Mouse (Mus musculus) spleen, adult 12 weeks (tissue): ENCODE data around the gene Trpm4.

ENCODE experiments used
- DNase-seq: peaks from one replicate; pipeline ENCODE4 v3.0.0; 2022; ENCODE audit warnings: low spot score

Trpm4 gene

DNA sequence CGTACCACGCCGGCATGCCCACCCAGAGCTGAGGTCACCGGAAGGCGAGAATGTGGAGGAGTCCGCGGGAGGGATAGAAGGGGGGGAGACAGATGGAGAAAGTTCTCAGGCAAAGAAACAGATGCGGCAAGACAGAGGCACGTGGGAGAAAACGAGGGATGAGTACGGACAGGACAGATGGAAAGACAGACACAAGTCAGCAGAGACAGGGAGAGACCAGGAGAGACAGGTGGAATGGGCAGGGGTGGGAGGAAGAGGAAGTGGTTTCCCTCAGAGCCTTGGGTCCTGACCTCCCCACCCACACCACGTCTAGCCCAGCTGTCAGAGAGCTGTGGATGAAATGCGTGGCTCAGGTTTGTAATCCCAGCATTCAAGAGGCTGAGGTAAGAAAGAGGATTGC, 13.3 kb upstream of the Trpm4 start:
- no peak for DNase-seq

DNA sequence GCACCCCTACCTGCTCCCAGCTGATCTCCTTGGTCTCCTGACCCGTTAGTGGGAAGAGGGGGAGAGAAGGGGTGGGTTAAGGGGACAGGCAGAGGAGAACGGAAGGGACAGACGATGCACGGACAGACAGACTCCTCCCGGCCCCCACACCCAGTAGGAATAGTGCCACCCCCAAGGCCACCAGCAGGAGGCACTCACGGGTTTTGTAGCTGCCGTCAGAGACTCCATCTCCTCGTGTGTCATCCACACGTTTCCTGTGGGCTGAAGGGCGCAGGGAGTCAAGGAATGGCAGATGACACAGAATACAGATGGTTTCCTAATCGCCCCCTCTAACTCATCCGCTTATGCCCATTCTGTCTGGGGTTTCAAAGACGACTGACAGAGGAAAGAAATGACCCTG, 10.0 kb upstream of the Trpm4 start:
- no peak for DNase-seq

DNA sequence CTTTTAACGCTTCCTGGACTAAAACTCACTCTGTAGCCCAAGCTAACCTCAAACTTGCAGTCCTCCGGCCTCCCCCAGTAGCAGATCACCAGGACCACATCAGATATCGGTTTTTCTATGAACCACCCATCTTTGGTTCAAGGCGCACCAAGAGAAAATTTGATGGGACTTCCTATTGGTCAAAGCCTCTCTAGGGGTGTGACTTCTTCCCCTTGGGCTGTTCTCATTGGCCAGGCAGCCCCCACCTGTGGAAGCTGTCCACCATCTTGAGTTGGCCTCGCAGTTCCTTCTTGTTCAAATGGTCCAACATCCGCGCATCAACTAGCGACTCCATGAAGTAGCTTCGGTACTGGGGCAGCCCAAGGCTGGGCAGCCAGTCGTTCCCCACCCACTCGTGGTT, 8.5 kb upstream of the Trpm4 start:
- no peak for DNase-seq

DNA sequence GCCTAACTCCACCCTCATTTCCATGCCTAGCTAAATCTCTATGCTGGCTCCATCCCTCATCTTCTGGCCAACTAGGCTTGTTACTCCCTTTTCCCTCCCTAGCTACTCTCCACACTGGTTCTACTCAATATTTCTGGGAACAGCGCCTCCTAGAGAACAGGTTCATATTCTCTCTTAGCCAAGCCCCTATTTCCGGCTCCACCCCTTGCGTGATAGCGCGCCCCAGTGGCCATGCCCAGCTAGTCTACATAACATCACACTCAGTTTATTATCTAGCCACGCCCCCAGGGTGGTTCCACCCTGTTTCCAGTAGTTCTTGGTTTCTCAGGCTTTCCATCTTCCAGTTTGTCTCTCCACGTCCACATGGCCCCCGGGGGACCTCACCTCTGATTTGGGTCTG, 7.7 kb upstream of the Trpm4 start:
- peak; percentile 66 for DNase-seq

DNA sequence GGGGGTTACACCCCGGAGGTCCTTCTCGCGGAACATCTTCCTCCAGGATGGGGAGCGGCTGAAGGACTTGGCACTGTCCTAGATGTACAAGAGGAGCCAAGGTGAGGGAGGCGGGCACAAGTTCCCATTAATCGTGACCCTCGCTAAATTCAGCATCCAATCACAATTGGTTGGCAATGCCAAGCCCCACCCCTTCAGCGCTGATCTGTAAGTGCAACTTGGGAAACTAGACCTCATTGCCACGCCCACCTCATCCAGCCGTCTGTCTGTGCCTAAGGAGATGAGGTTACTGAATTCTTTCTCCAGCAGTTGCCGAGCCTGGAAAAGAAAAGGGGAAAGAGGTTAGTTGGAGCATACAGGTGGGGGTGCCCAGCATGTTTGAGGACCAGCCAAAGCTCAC, 7.1 kb upstream of the Trpm4 start:
- no peak for DNase-seq

DNA sequence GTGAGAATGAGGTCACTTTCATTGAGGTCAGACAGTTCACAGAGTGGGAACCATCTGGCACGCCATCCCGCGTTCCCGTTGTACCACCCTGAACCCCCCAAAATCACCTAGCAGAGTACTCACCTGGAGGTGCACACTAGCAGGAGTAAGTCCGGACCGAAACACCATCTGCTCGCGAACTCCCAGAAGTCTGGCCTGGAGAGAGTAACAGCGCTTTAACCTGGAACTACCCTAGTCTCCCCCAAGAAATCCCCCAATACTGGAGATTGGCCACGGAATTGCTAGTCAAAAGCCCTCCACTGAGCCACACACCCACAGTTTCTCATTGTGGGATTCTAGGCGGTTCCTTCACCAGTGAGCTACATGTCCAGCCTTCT, 6.5 kb upstream of the Trpm4 start:
- no peak for DNase-seq

DNA sequence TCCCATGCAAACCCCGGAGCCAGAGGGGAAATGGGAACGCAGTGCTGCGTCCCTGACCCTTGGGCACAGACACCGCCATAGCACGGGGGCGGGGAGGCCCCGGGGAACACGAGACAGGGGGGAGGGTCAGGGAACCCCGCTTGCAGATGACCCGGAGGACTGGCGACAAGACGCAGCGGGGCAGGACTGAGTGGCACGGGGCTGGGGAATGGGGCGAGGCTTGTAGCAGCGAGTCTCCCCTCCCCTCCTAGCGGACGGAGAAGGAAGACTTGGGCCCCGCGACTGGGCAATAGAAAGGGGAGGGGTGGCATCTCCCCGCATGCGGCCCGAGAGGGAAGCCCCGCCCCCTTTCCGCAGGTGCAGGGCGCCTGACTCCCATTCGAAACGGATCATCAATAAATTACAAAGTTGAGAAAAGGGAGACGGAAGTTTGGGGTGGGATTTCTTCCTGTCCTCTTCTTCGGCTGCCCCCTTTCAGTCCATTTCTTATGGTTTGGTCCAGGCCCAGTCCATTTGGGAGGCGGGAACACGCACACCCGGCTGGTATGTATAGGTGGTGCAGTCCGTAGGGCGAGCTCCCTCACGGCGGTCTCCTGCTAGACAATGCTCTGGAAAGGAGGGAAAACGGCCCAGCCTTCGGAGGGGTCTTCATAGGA, 6.0 kb upstream of the Trpm4 start:
- DNase-seq: no peak

DNA sequence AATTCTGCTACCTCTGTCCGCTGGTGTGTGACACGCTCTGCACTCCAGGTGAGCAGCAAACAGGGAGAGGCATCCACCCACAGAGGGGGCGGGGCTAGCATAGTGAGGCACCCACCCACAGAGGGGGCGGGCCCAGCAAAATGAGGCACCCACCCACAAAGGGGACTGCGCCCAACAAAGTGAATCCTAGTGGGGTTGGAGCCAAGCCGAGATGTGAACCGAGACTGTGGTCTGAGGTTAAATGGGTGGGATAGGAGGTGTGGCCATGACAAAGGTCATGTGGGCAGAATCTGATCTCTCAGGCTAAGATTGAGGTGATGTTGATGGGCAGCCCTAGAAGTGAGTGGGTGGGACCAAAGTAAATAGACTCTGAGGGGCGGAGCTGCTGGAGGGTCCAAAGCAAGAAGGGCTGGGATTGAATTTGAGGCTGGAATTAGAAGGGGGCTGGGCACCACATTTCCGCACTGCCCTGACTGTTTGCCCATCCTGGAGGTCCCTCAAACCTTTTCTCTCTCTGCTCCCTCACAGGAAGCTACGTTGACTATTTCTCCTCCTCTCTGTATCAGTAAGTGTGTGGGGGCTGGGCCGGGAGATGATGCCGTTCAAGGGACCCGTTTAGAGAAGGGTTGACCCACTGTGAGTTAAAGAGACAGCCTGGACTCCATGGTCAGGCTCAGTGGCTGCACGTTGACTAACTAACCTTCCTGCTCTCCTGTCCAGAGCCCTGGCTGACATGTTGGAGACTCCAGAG, 4.8 kb upstream of the Trpm4 start:
- no peak for DNase-seq

DNA sequence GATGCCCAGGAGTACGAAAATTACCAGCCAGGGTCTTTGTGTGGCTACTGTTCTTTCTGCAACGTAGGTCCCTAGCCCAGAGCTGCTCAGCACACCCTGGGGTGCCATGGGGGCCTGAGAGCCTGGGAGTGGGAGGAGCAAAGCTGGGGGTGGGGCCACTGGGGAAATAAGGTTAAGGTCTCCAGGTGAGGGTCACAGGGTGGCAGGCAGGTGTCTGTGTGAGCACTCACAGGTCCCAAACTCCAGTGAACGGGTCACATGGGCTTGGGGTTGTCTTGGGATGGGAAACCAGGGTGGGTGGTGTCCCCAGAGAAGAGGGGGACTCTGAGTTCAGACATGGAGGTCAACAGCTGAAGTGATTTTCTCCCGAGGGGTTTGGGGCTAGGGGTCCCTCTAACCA, 3.9 kb upstream of the Trpm4 start:
- DNase-seq: no peak

DNA sequence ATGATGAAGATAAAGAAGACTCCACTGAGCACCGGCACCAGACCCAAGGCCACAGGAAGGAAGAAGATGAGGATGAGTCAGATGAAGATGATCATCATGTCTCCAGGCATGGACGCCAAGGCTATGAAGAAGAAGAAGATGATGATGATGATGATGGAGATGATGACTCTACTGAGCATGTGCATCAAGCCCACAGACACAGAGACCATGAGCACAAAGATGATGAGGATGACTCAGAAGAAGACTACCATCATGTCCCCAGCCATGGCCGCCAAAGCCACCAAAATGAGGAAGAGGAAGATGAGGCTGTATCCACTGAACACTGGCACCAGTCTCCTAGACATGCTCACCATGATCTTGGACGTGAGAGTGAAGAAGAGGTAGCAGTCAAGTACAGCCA, 2.7 kb upstream of the Trpm4 start:
- DNase-seq: no peak

DNA sequence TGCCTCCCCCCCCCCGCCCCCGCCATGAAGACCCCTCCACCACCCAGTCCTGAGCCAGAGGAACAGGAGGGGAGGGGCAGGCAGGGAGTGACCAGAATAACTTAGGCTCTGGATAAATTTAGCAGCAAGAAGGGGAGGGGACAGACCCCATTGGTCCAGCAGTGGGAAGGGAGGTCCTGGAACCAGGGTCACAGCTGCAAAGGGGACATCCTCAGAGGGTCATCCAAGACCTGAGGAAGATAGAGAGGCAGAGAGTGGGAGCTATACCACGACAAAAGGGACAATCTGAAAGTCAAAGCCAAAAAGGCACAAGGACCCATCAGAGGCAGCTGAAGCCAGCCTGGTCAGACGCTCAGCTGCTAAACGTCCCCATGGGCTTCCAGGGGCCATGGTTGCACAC, 1.5 kb upstream of the Trpm4 start, which contains the start of gene Hrc:
Gene Hrc, plus strand, starts transcription at position 235 of the 400 bp plus-strand sequence.
- DNase-seq: no peak

DNA sequence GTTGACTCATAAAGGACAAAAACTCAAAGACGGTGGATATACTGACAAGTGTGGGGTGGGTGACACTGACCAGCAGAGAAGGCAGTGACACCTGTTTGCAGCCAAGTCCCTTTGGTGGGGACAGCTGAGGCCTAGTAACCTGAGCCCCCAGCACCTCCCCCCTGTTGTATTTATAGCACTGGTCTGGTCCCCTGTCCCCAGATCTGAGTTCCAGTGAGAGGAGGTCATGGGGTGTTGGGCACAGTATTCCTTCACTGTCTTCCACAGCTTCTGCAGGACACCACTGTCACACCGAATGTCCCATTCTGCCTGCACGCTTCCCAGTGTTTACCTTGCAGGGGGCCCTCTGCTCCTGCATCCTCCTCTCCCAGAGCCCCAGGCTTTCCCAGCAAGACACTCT, 1.0 kb upstream of the Trpm4 start:
- no peak for DNase-seq

DNA sequence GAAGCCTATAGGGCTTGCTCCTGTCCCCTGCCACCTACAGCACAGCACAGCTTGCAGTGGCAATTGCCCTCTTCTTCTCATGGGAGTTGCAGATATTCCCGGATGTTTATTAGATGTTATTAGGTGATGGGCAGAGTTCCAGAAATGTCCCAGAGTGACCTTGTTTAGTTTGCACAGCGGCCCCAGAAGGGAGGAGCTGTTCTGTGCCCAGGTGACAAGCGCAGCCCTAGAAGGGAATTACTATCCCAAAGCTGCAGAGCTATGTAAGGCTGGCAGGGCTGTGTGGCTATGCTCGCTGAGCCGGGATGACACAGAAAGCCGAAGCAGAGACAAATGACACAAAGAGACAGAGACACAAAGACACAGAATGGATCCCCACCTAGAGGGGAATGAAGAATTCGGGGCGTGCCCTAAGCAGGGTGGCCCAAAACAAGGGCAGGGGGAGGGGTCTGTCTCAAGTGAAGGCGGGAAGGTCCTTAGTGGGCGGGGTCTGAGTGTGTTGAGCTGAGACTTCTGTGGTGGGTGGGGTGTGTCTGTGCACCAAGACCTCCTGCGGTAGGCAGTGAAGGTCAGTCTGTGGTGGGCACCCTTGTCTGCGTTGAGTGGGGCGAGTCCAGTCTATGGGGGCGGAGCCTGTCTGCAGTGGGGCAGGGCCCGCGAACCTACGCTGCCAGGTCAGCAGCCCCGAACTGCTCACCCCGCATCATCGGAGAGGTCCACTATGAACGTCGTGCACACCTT, 725 bp downstream of the Trpm4 start:
- DNase-seq: no peak

DNA sequence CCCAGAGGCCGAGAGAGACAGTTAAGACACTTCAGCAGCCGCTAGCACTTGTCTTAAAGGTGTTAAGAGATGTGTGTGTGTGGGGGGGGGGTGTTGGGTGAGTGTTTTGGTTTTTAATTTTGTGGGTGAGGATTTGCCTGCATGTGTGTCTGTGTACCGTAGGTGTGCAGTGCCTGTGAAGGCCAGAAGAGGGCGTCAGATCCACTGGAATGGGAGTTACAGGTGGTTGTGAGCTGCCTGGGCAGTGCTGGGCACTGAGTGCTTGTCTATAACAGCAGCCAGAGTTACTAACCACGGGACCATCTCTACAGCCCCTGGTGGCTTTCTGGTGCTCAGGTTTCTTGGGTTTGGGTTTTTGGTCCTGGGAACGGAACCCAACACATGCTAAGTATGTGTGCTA, 2.1 kb downstream of the Trpm4 start:
- DNase-seq: no peak

DNA sequence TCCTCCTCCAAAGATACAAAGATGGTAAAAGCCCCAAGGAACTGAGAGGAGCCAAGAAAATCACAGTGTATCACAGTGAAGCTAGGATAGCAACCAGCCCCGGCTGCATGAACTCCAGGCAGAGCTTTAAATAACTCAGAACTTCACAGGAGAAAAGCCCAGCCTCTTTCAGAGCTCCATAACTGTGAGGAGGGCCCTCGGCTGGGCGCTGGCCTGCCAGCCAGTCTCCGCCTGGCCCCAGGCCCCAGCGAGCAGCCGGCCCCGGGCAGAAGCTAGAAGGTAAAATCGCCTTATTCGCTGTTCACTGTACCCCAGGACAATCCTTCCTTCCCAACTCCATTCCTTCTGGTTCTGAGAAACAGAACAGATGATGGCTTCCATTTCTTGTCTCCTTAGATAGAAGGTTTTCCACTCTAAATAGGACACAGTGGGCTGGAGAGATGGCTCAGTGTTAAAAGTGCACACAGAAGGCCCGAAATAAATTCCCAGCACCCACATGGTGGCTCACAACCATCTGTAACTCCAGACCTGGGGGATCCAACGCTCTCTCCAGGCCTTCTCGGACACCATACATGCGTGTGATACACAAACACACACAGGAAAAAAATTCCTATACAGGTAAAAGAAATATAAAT, 4.6 kb downstream of the Trpm4 start:
- DNase-seq: no peak

DNA sequence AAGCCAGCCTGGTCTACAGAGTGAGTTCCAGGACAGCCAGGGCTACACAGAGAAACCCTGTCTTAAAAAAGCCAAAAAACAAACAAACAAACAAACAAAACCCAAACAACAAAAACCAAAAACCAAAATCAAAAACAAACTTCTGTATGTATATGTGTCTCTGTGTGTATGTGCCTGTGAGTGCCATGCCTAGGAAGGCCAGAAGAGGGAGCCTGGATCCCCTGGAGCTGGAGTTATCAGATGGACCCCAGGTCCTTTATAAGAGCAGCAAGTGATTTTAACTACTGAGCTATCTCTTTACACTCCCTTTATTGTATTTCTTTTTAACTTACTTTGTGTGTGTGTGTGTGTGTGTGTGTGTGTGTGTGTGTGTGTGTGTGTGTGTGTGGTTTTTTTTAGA, 7.8 kb downstream of the Trpm4 start:
- no peak for DNase-seq

DNA sequence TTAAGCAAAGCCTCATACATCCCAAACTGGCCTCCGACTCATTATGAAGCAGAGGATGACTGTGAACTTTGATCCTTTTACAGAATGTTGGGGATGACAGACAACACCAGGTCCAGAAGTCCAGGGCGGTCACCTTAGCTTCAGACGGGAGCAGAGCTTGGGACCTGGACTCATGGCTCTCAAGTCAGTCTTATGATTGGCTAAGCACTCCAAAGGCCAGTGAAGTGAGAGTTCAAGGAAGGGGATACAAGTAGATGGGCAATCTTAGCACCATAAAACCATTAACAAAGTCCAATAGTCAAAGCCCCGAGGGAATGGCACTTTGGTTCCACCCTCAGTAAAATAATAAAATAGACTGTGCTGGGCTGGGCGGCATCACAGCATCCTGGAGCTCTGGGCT, 10.5 kb downstream of the Trpm4 start:
- no peak for DNase-seq

DNA sequence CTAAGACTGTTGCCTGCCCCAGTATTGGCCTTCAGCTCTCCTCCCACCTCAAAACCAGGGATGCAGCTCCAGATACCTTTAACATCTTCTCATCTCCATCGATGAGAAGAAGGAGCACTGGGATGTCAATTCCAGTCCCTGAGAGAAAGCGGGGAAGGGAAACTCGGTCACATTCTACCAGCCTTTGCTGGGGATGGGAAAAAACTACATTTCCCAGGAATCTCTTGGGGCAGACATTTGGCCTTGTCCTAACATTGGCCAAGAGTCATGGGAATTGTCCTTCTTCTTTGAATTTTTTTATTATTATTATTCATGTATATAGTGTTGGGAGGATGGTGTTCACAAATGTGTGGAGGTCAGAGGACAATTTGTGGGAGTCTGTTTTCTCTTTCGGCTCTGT, 11.3 kb downstream of the Trpm4 start:
- DNase-seq: no peak

DNA sequence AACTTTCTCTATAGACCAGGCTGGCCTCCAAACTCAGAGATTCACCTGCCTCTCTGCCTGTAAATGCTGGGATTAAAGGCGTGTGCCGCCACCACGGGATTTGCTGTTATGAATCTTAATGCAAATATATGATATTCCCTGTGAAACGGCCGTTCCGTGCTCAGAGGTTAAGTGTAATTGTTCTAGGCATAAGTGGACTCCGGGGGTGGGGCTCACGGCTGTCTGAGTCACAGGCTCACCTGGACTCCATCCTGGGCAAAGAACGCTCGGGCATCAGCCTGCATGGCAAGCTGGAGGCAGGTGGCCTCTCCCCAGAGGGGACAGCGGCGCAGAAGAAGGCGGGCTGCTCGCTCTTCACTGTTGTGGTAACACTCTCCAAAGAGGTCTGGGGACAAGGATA, 17.0 kb downstream of the Trpm4 start:
- no peak for DNase-seq

DNA sequence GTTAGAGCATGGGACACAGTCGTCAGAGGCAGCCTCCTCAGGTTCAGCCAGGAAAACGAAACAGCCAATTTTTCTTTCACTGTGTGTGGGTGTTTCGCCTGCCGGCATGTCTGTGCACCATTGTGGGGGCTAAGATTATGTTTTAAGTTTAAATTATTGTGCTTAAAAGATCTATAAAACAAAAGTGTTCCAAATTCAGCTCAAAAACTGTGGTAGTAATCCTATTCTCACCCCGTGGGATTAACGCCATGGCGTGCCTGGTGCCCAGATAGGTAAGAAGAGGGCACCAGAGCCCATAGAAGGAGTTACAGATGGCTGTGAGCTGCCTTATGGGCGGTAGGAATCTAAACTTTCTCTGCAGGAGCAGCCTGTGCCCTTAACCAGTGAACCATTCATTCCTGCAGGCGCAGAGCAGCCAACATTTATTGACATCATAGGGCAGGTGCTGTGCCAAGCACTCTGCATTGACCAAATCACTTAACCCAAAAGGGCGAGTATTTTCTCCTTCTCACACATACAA, 18.3 kb downstream of the Trpm4 start:
- DNase-seq: no peak

DNA sequence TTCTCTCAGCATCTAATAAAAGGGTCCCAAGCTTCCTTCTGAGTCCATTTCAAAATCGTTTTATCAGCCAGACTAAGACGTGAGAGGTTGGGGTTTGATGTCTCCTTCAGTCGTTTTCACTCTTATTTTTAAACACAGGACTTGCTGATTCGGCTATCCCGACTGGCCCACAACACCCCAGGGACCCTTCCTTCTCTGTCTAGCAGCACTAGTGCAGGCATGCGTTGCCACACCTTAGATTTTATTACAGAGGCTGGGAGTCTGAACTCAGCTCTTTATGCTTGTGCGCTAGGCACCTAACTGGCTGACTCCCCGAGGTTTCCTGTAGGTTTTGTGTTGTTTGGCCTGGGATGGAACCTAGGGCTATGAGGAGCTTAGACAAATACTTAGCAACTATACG, 20.1 kb downstream of the Trpm4 start:
- no peak for DNase-seq

DNA sequence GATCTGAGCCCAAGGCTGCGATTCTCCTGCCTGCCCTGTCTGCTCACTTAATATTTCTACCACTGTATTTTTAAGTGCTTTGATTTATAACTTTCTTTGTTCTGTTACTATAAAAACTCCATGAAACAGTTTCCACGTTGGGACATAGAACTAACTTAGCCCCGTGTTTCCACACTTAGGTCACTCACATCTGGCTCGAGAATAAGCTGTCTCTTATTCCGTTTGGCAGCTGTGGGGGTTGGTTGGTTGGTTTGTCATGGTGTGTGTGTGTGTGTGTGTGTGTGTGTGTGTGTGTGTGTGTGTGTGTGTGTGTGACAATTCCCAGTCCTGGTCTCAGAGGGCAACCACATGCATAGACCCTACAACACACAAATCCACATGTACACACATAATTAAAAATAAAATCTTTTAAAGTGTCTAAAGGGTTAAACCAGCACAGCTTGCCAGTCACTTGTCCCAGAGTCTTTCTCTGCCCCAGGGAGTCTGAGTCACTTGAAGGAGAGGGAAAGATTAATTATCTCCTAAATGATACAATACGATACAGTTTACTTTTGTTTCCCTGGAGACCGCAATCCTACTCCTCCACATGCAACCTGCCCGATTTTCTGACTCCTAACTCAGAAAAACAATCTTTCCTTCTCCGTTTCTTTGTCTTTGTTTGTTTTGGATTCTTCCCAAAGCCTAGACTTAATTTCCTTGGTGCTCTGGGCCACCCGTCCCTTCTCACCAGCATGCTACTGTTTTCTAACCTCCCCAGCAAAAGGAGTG, 20.7 kb downstream of the Trpm4 start:
- no peak for DNase-seq
